Mouse (Mus musculus): ENCODE results near the gene Lilr4b. TPM values are rescaled to one million over a fixed set of nuclear protein-coding genes. Genes with fewer than 3 reads are reported as not detected.

Lilr4b gene
- 0.06 and 0.26 TPM in 2 replicates for polyA plus RNA-seq (2012; rRNA removed; ENCODE audit: low replicate concordance)

GRCm38 (mm10) chr10:51480397-51480796, at the start of gene Lilr4b, which contains the start of gene Gm49339:
Lilr4b (plus strand) TSS chr10:51480632.
Gm49339 (plus strand) TSS chr10:51480612.

GRCm38 (mm10) chr10:51490691-51491090, 10.3 kb downstream of the Lilr4b start, which contains the start of gene Lilrb4a:
Lilrb4a (plus strand) TSS chr10:51490956.

Other genes with a start within 250 kb of the Lilr4b start
- gene Gm49339, start within 50 bp of the Lilr4b start, polyA plus RNA-seq (2012; rRNA removed; ENCODE audit: low replicate concordance) = 0.50 and 0.83 TPM in 2 replicates
- 0.08 and 0.29 TPM in 2 replicates for gene Lilrb4a, start 10.3 kb downstream of the Lilr4b start, polyA plus RNA-seq (2012; rRNA removed; ENCODE audit: low replicate concordance)
- 0.39 and 1.4 TPM in 2 replicates for gene Fam162b, start 109.9 kb downstream of the Lilr4b start, polyA plus RNA-seq (2012; rRNA removed; ENCODE audit: low replicate concordance)
- gene Gprc6a, start 150.8 kb downstream of the Lilr4b start, polyA plus RNA-seq (2012; rRNA removed; ENCODE audit: low replicate concordance) = not detected in 2 replicates
- 0.68 and 0.81 TPM in 2 replicates for gene Rfx6, start 197.1 kb downstream of the Lilr4b start, polyA plus RNA-seq (2012; rRNA removed; ENCODE audit: low replicate concordance)

Data from duodenum, adult 2 months (tissue).